Mouse (Mus musculus) embryonic stem cell, embryonic (primary cell): Measurements from ENCODE around the gene Acss1.

Experiments used
- CTCF ChIA-PET, 4 experiments: fragments of 300-600 bp in 2 of 4; fragments of 350-600 bp in 2 of 4; sonication (Branson Sonifier 250); formaldehyde crosslinking; loops; one replicate each; lab custom pipeline; 2022; ENCODE audit warnings: inconsistent platforms in 2 of 4; lab: Charles Lee
- POLR2A ChIA-PET, 4 experiments: fragments of 300-600 bp in 2 of 4; fragments of 350-600 bp in 2 of 4; sonication (Branson Sonifier 250); formaldehyde crosslinking; loops; one replicate each; lab custom pipeline; 2022; ENCODE audit warnings: antibody characterized with exemption in 4 of 4, inconsistent platforms in 1 of 4; lab: Charles Lee

The Acss1 gene

GRCm38 (mm10) chr2:150656975-150657768, 11.1 kb downstream of the Acss1 start:
- ChIA-PET CTCF (interaction anchor here in 2 of 4 experiments (0.6 to 1.6 kb wide), 9 partner anchors 9 to 92 kb away, joined by 3 to 12 read pairs (median 3); partner anchors contain the start of genes Acss1 (in 1 of the 2), Apmap (in 1 of the 2) and Entpd6 (in 1 of the 2)), POLR2A (interaction anchor here (0.5 to 27.4 kb wide), 62 partner anchors 6 to 1983 kb away, joined by 3 to 471 read pairs (median 5); partner anchors contain the start of genes Abhd12 (in 3 of the 4), Acss1 (in 3 of the 4), Apmap (in 2 of the 4) and Entpd6 (in 2 of the 4))

- ChIA-PET POLR2A (interaction anchor here (0.5 to 27.4 kb wide), 42 partner anchors 5 to 1985 kb away, joined by 3 to 471 read pairs (median 8); partner anchors contain the start of genes Acss1 (in 3 of the 4), Apmap (in 1 of the 4) and Entpd6 (in 1 of the 4)), CTCF (interaction anchor here (0.6 to 1.5 kb wide), 4 partner anchors 12 to 275 kb away, joined by 3 to 16 read pairs (median 4); partner anchors contain the start of genes Acss1 (in 1 of the 4) and Entpd6 (in 1 of the 4))
These were observed 12.2 kb downstream of the Acss1 start for GRCm38 (mm10) chr2:150656112-150656511.

GRCm38 (mm10) chr2:150655290-150655689, 13.0 kb downstream of the Acss1 start:
- POLR2A ChIA-PET: interaction anchor here in 3 of 4 experiments (1.0 to 27.4 kb wide), 10 partner anchors 4 to 47 kb away, joined by 3 to 471 read pairs (median 56); partner anchors contain the start of genes Acss1 (in 3 of the 3) and Apmap (in 1 of the 3)
- CTCF ChIA-PET: interaction anchor here in 2 of 4 experiments (0.5 to 0.8 kb wide), 2 partner anchors 94 to 866 kb away, joined by 3 to 5 read pairs; partner anchors contain the start of gene Entpd6 (in 1 of the 2)

GRCm38 (mm10) chr2:150654814-150655213, 13.5 kb downstream of the Acss1 start:
- CTCF ChIA-PET: no interaction called here

GRCm38 (mm10) chr2:150651366-150651765, 16.9 kb downstream of the Acss1 start:
- ChIA-PET CTCF (interaction anchor here in 2 of 4 experiments (0.6 to 1.2 kb wide), 4 partner anchors 10 to 202 kb away, joined by 3 to 5 read pairs (median 4); no protein-coding TSS in a partner anchor), POLR2A (interaction anchor here in 3 of 4 experiments (1.0 to 27.4 kb wide), 9 partner anchors 9 to 388 kb away, joined by 3 to 471 read pairs (median 8); partner anchors contain the start of genes Acss1 (in 3 of the 3), Nanp (in 1 of the 3) and Ninl (in 1 of the 3))

More at GRCm38 (mm10) chr2:150654814-150655213, 13.5 kb downstream of the Acss1 start:
- POLR2A ChIA-PET: interaction anchor here in 3 of 4 experiments (1.0 to 27.4 kb wide), 8 partner anchors 4 to 46 kb away, joined by 3 to 471 read pairs (median 64); partner anchors contain the start of genes Acss1 (in 2 of the 3) and Apmap (in 1 of the 3)

GRCm38 (mm10) chr2:150650511-150651074, 17.7 kb downstream of the Acss1 start:
- ChIA-PET CTCF (interaction anchor here in 3 of 4 experiments (0.5 to 1.2 kb wide), 4 partner anchors 10 to 1545 kb away, joined by 3 to 5 read pairs (median 4); no protein-coding TSS in a partner anchor), POLR2A (interaction anchor here in 3 of 4 experiments (1.0 to 27.4 kb wide), 14 partner anchors 10 to 389 kb away, joined by 3 to 471 read pairs (median 5); partner anchors contain the start of genes Acss1 (in 3 of the 3), Apmap (in 1 of the 3), Nanp (in 1 of the 3) and Ninl (in 1 of the 3))

GRCm38 (mm10) chr2:150648300-150648895, 19.9 kb downstream of the Acss1 start:
- CTCF ChIA-PET: interaction anchor here in 2 of 4 experiments (0.6 to 1.1 kb wide), 2 partner anchors 26 to 31 kb away, joined by 3 read pairs; no protein-coding TSS in a partner anchor

GRCm38 (mm10) chr2:150647681-150648299, 20.5 kb downstream of the Acss1 start:
- CTCF ChIA-PET: interaction anchor here in 1 of 4 experiments (1.1 kb wide), 1 partner anchor 27 kb away, joined by 3 read pairs; no protein-coding TSS in a partner anchor
- POLR2A ChIA-PET: interaction anchor here in 3 of 4 experiments (1.2 to 27.4 kb wide), 10 partner anchors 8 to 26 kb away, joined by 3 to 471 read pairs (median 8); partner anchors contain the start of gene Acss1 (in 3 of the 3)

More at GRCm38 (mm10) chr2:150648300-150648895, 19.9 kb downstream of the Acss1 start:
- POLR2A ChIA-PET: interaction anchor here (0.7 to 27.4 kb wide), 14 partner anchors 8 to 27 kb away, joined by 3 to 471 read pairs (median 6); partner anchors contain the start of gene Acss1 (in 3 of the 4)

- ChIA-PET CTCF (no interaction called here), POLR2A (interaction anchor here in 2 of 4 experiments (7.6 to 27.4 kb wide), 3 partner anchors 10 to 18 kb away, joined by 80 to 471 read pairs (median 192); partner anchors contain the start of gene Acss1 (in 2 of the 2))
These were observed 21.7 kb downstream of the Acss1 start for GRCm38 (mm10) chr2:150646411-150647121.

- ChIA-PET POLR2A (interaction anchor here (0.5 to 27.4 kb wide), 11 partner anchors 11 to 45 kb away, joined by 3 to 471 read pairs (median 4); partner anchors contain the start of gene Acss1 (in 2 of the 4)), CTCF (no interaction called here)
These were observed 23.1 kb downstream of the Acss1 start for GRCm38 (mm10) chr2:150645225-150645624.

GRCm38 (mm10) chr2:150643726-150644415, 24.4 kb downstream of the Acss1 start:
- POLR2A ChIA-PET: interaction anchor here (0.8 to 27.4 kb wide), 12 partner anchors 9 to 32 kb away, joined by 3 to 471 read pairs (median 6); partner anchors contain the start of gene Acss1 (in 3 of the 4)
- CTCF ChIA-PET: interaction anchor here in 2 of 4 experiments (0.6 to 1.0 kb wide), 2 partner anchors 118 to 752 kb away, joined by 3 read pairs; no protein-coding TSS in a partner anchor

- POLR2A ChIA-PET: interaction anchor here in 3 of 4 experiments (0.8 to 27.4 kb wide), 7 partner anchors 9 to 29 kb away, joined by 3 to 471 read pairs (median 9); partner anchors contain the start of gene Acss1 (in 3 of the 3)
- CTCF ChIA-PET: no interaction called here
These were observed 25.1 kb downstream of the Acss1 start for GRCm38 (mm10) chr2:150643166-150643565.

- CTCF ChIA-PET: interaction anchor here in 2 of 4 experiments (0.7 to 1.1 kb wide), 4 partner anchors 19 to 80 kb away, joined by 3 to 4 read pairs (median 3); no protein-coding TSS in a partner anchor
These were observed 29.9 kb downstream of the Acss1 start for GRCm38 (mm10) chr2:150638370-150638733.

GRCm38 (mm10) chr2:150637702-150638369, 30.5 kb downstream of the Acss1 start:
- ChIA-PET CTCF (interaction anchor here in 2 of 4 experiments (0.7 to 1.1 kb wide), 3 partner anchors 23 to 79 kb away, joined by 3 to 4 read pairs (median 3); no protein-coding TSS in a partner anchor), POLR2A (interaction anchor here (0.6 to 27.4 kb wide), 15 partner anchors 10 to 996 kb away, joined by 3 to 471 read pairs (median 7); partner anchors contain the start of genes Acss1 (in 3 of the 4) and Apmap (in 1 of the 4))

More at GRCm38 (mm10) chr2:150638370-150638733, 29.9 kb downstream of the Acss1 start:
- POLR2A ChIA-PET: interaction anchor here (0.6 to 27.4 kb wide), 17 partner anchors 9 to 997 kb away, joined by 3 to 471 read pairs (median 6); partner anchors contain the start of genes Acss1 (in 3 of the 4) and Apmap (in 1 of the 4)
